Mouse (Mus musculus) activated CD4-positive, CD25-positive, alpha-beta regulatory T cell (primary cell): Measurements from ENCODE around the gene Bend6. TPM values are rescaled to one million over a fixed set of nuclear protein-coding genes. Genes with fewer than 3 reads are reported as not detected.

Source experiments
- polyA plus RNA-seq, 2 experiments: library from polyadenylated mRNA; unstranded; fragments of 100-300 nt; shearing (Covaris generic); gene quantifications; one replicate each; pipeline ENCODE4 v1.2.1; 2017

Bend6 gene
- polyA plus RNA-seq, result 1 to 10 TPM; 2.4 to 4.3 TPM

GRCm38 (mm10) chr1:33907421-33908190 is at the start of gene Bend6:
Gene Bend6 (minus strand): TSS chr1:33907816.

GRCm38 (mm10) chr1:33908191-33908962 is 761 bp upstream of the Bend6 start, which contains the start of gene Dst:
Gene Dst (plus strand): TSS chr1:33908225.

GRCm38 (mm10) chr1:33813868-33814794 is 93.5 kb downstream of the Bend6 start, which contains the start of gene Zfp451:
Gene Zfp451 (minus strand): TSS chr1:33814595.

Other genes with a start within 250 kb of the Bend6 start
- gene Prim2, start 238.0 kb downstream of the Bend6 start, polyA plus RNA-seq, result 10 to 100 TPM; 13.5 to 14.5 TPM
- gene Rab23, start 187.9 kb downstream of the Bend6 start, polyA plus RNA-seq, result 10 to 100 TPM in 1 of 2 experiments, 1 to 10 TPM in 1; 4.7 to 10.8 TPM
- gene Bag2, start 150.0 kb downstream of the Bend6 start, polyA plus RNA-seq, result 1 to 10 TPM; 3.0 to 3.8 TPM
- gene Zfp451, start 93.2 kb downstream of the Bend6 start, polyA plus RNA-seq, result 10 to 100 TPM; 27.7 to 34.0 TPM
- 10 to 100 TPM in 1 of 2 experiments, 1 to 10 TPM in 1; 7.5 to 15.8 TPM for gene Dst, start 409 bp upstream of the Bend6 start, polyA plus RNA-seq